Mouse (Mus musculus) spleen, postnatal 4 days (tissue): ENCODE data around the gene Dimt1.
"Not testable (repeated sequence)": the region's sequence is repeated elsewhere in the genome, so short reads cannot be mapped to it uniquely, and the experiment has no call there.

Source experiments
- DNase-seq, 2 experiments: peaks; one replicate each; pipeline ENCODE4 v3.0.0; 2022; ENCODE audit warnings: low spot score in 2 of 2

Gene Dimt1

DNA sequence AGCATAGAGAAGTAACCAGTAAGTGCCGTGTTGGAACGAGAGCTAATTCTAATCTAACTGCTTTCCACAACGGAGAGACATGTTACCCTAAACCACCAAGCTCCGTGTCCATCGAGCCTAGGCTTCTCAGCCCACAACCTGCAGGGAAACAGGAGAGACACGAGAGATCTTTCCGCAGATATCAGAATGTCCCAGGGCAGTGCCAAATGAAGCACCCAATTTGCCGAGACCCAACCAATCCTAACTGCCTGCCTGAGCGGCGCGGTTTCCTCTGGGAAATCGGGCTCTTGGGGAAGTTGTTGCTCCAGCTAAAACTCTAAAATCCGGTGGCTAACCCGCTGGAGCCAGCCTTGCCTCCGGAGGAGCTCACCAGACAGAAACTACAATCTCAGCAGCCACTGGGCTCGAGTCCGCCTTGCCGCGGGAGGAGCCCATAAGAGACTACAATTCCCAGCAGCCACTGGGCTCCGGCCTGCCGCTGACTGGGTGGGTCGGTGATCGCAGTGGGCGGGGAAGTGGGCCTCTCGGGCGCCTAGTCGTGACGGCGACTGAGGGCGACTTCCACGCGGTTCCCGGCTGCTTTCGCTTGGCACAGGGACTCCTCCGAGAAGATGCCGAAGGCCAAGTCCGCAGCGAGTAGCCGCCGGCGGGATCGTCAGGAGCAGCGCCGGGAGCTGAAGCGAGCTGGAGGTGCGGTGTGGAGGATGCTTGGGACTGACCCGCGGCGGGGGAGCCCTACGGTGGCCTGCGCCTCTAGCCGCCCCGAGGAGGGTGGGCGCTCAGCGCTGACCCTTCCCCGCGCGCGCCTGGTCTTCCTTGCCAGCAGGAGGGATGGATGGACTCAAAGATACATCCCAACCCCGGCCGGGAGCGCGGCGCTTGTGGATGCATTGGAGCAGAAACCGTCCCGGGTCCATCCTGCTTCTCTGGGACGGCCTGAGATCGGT, at the start of gene Dimt1:
Gene Dimt1 (plus strand): TSS at position 534 of the 947 bp plus-strand sequence.
- DNase-seq, result peak; percentile 94 to 96

DNA sequence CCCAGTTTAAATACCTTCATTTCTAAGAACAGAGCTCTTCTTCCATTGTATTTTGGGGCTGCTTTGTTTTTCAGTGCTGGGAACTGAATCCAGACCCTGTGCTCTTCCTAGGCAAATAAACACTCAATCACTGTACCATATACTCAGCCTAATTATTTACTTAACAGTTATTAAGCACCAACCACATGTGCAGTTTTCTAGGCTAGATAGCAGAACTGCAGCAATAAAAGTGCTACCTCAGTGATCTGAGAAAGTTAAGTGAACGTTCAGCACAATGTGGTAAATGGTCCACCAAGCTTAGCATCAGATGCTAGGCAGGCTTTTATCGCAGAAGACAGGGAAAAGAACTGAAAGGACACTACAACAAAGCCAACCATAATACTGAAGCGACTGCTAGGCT, 42.3 kb upstream of the Dimt1 start:
- no peak for DNase-seq

DNA sequence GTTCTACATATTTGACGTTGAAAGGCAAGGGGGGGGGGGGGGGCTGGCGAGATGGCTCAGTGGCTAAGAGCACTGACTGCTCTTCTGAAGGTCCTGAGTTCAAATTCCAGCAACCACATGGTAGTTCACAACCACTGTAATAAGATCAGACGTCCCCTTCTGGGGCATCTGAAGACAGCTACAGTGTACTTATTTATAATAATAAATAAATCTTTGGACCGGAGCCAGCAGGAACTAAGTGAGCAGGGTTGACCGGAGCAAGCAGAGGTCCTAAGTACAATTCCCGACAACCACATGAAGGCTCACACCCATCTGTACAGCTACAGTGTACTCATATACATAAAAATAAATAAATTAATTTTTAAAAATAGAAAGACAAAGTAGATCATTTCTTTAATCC, 41.8 kb upstream of the Dimt1 start:
- not testable (repeated sequence) for DNase-seq

DNA sequence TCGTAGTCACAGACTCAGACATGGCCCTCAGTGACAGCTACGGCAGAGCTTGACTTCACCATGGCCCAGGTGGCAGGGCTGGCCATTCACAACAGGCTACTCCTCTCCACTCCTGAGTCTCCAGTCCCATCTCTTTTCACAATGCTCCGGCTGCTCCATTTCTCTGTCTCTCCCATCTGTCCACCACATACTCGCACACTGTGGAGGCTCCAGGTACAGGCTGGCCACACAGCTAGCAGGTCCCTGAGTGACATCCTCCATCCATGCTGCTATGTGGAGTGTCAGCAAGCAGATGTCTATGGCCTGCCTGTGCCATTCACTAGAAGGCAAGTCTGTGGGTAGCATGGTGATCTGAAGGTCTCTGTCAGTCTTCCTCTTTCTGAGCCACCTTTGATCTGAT, 39.7 kb upstream of the Dimt1 start:
- no peak for DNase-seq

DNA sequence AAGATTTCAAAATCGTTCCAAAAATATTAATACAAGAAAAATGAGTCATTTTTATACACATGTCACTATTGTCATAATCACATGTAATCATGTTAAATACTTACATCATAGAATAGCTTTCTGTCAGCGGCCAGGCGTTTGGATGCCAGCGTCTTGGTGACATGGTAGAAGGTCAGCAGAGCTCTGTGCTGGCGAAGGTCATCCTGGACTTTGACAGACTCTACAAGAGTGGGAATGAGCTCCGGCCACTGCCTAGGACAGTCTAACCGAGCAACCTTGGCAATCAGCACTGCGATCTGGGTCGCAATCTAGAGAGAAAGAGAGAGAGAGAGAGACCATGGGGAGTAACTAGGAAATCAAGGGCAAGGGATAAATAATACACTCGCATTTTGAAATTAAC, 36.8 kb upstream of the Dimt1 start:
- no peak for DNase-seq

DNA sequence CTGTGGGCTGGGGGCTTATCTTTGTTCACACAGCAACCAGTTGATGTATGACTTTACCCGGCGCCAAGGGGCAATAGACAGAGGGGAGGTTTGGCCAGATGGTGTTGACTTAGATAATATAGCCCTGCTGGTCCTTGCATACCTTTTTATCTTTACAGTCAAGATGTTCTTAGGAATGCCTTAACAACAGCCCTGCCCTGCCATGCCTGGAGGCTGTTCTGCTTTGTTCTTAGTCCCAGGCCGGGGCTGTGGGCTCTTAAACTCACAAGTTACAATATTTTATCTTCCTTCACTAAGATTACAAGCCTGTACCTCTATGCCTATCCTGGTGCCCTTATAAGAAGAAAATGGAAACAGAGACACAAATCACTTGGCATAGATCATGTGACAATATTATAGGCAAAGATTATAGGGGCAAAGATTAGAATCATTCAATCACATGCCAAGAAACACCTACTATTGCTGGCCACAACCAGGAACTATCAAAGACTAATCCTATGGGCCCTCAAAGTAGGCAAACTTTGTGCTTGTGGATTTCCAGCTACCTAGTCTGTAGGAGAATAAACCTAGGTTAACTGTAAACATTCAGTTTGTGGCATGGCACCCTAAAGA, 33.7 kb upstream of the Dimt1 start:
- DNase-seq, result no peak

DNA sequence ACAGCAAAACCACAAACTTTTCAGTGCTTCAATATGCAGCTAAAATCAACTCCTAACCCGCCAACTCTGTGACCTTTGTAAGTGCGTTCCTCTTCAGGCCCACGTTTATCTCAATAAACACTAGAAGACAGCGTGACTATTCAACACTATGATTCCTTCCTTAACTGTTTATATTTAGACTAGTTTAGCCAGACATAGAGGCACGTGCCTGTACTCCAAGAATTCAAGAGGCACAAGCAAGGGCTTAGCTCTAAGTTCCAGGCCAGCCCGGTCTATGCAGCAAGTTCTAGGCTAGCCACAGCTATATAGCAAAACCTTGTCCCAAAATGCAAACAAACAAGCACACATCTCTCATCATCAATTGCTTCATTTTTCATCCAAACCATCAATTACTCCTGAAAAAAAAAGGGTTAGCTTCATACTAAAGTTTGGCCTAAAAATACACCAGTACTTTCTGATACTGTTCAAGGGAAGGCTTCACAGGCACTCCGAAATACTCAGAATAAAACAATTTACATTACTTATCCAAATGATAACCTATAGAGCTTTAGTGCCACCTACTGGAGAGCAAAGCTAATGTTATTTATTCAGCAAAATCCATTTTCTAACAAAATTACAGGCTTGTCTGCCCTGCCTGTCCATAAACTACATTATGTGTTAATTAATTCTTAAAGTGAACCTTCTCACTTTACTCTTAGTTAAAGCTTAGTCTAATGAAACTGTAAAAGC, 28.4 kb upstream of the Dimt1 start:
- no peak for DNase-seq

DNA sequence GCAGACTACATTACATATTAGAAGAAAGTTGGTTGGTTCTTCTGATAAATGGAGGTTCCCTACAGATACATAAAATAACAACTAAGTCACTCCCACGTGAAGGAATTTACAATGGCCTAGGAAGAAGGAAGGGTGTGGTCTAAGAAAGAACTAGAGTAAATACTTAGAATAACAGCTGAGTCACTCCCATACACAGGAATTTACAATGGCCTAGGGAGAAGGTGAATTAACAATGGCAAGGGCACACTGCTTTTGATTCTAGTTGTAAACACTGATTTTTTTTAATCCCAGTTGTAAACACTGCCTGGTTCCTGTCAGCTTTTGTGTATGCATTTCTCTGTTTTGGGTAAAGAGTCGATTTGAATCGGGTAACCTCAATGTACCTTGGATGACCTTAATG, 21.0 kb upstream of the Dimt1 start:
- DNase-seq, result not testable (repeated sequence)

DNA sequence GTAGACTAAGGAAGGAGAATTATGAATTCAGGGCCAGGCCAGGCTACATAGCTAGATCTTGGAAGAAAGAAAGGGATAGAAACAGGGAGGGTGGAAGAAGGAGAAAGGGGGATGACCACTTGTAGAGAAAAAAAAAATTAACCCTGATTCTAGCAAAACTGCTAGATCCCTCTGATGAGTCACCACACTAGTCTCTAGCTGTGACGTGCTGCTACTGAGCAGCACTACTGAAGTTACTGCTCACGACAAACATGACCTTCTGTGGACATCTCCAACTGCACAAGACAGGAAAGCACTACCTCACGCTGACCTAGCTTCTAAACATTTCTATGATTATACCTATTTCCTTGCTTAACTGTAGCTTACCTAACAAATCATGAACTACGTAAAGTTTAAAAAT, 18.6 kb upstream of the Dimt1 start:
- DNase-seq, result no peak

DNA sequence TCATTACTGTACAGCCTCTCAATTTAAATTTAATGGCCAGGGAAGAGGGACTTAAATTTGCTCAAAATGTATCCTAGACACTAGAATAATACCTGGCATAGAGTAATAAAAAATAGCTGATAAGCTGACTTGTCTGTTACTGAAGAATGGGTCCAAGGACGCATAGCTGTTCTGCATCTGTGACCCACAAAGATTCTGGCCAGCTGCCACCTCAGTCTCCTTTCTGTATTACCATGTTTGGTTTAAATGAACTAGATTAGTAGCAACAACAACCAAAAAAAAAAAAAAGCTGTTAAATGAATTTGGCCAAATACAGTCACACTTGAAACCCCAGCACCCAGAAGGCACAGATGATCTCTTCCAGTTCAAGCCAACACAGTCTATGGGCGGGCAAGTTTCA, 17.7 kb upstream of the Dimt1 start:
- no peak for DNase-seq

DNA sequence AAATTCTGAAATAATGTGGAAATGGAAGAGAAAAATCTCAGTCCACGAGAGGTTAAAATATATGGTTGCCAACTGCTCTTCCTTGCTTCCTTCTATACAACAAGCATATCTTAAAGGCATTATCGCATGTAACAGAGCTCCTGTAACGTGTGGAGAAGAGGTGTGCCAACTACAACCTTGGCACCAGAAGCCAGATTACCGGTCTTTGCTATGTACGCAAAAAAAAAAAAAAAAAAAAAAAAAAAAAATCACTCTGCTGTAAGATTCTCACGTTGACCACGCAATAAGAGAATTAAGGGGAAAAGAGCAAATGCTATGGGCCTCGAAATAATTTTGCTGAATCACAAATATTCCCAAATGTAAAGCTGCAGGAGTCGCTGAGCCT, 11.1 kb upstream of the Dimt1 start:
- DNase-seq, result no peak

DNA sequence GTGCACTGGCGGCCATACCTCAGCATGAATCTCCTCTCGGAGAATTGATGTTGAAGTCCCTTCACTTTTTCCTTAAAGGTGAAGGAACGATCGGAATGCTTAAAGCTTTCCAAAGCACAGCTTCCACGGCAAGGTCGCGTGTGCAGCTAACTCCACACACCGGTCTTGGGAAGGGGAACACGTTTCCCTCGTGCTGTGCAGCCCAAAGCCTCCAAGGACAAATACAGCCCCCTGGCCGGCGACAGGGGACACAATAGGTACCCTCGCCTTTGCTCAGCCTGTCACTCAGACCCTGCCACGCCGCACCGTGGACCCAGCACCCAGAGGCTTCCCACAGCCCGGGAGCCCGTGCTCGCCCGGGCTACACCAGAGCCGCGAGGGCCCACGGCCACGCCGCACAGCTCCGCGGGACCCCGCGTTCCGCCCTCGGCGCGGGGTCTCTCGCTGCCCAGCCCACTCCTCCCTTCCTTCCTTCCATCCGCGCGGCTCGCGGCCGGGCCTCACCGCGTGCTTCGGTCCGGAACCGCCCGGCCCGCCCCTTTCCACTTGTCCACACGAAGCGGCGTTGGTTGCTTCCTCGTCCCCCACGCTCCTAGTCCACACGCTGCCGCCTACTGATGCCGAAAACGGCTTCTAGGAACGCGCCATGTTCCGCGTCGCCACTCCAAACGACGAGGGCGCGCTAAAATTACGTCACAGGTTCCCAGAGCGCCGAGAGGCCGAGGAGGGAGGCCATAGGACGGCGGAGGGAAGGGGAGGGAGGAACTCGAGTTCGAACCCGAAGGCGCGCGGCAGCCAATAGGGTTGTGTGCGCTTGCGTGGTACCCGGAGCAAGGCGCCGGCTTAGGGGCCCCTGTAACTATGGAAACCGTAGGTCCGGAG, 10.4 kb upstream of the Dimt1 start, which contains the start of gene Ipo11:
Gene Ipo11 (minus strand): TSS at position 703 of the 882 bp plus-strand sequence.
- DNase-seq, result peak; percentile 89 to 95

DNA sequence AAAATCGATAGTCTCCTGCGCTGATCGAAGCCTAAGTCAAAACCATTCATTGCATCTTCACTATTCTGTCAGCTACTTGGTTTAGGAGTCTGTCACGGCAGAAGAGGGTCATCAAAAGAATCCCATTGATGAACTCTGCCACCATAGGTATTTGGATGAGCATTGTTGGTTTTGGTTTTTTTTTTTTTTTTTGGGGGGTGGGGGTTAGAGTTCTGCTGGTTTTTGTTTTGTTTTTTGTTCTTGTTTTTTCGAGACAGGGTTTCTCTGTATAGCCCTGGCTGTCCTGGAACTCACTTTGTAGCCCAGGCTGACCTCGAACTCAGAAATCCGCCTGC, 9.8 kb upstream of the Dimt1 start:
- no peak for DNase-seq

DNA sequence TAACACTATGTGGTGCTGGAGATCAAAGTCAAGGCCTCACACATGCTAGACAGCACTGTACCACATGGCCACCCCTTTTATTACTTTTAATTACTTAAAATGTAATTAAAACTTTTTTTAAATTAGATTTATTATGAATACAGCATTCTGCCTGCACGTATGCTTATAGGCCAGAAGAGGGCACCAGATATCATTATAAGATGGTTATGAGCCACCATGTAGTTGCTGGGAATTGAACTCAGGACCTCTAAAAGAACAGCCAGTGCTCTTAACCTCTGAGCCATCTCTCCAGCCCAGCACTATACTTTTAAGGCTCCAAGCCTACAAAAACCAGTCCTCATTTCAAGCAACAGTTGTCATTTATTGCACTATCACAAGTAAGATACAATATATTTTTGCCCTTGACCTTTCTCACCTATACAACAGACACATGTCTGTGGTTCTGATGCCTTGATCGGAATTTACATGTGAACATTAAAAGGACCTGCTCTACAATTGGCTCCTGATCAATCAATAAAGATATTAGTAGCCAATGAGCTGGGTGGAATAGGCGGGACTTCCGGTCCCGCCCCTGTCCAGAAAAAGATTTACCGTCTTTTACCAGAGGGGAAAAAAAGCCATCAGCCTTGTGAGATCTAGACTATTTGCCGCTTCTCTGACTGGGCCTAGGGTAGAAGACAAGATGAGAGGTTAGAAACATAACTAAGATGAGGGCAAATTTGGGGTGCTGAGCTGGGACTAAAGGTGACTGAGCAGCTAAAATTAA, 5.5 kb upstream of the Dimt1 start:
- DNase-seq, result no peak

DNA sequence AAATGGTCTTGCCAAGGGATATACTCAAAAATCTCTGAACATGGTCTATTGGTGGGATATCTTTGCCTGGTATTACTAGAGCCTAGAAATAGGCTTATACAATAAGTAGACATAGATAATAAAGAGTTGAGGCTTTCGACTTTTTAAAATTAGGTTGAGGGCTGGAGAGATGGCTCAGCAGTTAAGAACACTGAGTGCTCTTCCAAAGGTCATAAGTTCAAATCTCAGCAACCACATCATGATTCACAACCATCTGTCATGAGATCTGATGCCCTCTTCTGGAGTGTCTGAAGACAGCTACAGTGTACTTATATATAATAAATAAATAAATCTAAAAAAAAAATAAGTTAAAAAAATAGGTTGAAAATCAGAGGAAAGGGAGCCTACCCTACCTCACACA, 4.2 kb upstream of the Dimt1 start:
- no peak for DNase-seq

DNA sequence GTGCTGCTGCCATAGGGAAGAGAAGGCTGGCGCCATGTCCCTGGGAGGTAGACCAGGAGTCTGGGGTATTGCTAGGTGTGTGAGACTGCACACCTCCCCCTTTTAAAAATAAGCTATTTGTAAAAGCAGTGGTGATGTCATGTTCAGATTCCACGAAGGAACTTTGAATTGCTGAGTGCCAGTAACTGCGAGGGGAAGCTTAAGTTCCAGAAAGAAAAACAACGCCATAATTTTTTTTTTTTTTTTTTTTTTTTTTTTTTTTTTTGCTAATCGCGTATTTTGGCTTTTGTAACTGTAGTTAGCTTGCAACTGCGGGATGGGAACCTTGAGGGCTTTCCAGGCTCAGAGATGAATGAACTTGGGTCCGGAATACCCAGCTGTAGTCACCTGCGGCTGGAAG, 1.4 kb upstream of the Dimt1 start:
- no peak for DNase-seq

DNA sequence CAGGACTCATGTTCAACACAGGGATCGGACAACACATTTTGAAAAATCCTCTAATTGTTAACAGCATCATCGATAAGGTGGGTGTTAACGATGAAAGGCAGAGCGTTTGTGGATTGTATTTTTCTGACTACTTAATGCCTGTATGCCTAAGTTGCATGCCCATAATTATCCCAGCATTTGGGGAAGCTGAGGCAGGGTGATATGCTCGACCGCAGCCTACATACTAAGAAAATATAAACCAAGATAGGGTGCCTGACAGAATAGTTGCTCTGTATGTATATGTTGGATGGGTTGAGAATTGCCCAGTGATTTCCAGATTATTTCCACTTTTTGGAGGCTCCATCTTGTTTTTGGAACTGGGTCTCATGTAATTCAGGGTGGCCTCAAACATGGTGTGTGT, 656 bp downstream of the Dimt1 start:
- DNase-seq, result peak in 1 of 2 experiments; percentile 49

DNA sequence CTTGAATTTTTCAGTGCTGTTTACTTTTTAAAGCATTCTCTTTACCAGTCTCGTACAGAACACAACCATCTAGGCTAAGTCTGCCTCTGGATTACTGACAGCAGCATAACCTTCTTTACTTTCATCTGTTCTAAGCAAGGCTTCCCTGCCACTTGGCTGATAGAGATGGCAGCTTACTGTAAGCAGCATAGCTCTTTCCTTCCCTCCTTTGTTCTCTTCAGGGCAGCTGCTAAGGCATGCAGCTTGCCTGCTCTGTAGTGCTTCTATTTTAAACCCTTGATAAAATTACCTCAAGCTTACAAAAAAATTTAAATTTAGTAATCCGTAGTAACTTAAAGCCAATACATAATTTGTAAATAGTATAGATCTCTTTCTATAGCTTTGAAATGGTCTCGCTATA, 8.0 kb downstream of the Dimt1 start:
- DNase-seq, result no peak

DNA sequence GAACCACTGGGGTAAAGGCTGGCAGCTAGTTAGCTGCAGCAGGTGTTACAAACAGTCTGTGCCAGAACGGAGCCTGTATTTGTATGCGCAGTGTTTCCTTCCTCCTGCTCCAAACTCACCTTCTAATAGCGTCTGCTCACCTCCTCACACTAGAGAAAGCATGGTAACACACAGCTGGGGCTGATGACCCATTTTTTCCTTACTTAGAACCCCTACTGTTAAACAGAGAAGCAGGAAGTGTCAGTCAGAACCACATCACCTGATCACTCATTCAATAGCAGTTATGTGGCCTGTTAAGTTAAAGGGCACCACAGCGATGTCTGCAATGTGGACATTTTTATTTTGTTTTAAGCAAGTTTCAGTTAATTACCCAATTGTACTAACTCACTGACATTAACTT, 10.6 kb downstream of the Dimt1 start:
- no peak for DNase-seq

DNA sequence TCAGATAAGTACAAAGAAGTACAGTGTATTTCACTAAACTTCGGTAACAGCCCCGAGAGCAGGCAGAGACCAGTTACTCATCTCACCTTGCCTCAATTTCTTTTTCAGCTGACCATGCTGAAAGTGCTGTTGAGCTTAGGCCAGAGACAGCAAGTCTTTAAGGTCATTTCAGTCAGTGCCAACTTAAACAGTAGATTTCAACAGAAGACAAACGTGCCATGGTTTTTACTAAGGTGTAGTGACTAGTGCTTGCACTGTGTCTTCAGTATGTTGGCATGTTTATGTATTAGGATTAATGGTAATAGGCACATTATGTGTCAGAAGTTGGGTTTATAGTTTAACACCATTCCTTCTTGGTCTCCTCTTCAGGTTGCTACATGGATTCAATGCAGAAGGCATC, 11.4 kb downstream of the Dimt1 start:
- DNase-seq, result no peak

DNA sequence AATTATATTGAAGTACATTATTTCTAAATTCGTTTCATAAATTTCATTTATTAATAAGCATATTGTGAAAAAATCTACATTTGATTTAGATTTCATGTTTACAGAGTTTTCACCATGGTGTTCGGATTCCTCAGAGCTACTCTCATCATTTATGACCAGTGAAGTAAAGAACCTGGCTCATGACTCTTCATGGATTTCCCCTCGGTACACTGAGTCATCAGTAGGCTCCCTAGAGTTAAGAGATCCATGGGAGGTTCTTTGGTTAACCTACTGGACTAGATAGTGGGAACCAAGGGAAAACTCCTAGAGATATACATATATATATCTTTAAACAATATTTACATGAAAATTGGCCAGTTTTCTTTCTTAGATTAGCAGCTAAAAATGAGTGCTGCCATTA, 13.6 kb downstream of the Dimt1 start:
- no peak for DNase-seq
